Mouse (Mus musculus): Measurements from ENCODE around the gene Bik. TPM values are rescaled to one million over a fixed set of nuclear protein-coding genes. Genes with fewer than 3 reads are reported as not detected.
A peak's percentile ranks its signal among the peaks of the same experiment; 100 is the strongest.

Bik gene
- polyA plus RNA-seq, 1 experiment from 2014 or later: 16.1 TPM

GRCm38 (mm10) chr15:83528892-83529291 is 2.2 kb downstream of the Bik start:
- no peaks in the 10 kb centered on the region for H3K27me3 ChIP-seq (ENCODE audit: insufficient read depth, low read length)
- H3K36me3 ChIP-seq (ENCODE audit: insufficient read depth, low read length): no peaks in the 10 kb centered on the region
- no peak overlapping the region for H3K4me2 ChIP-seq (ENCODE audit: low read length)
- H3K4me1 ChIP-seq (replicated peaks; ENCODE audit: insufficient read depth, low read length): peaks cover 21% of the 10 kb centered on the region; the same call in 1 of the 2 replicates
- no peak overlapping the region for H3K4me3 ChIP-seq (replicated peaks; ENCODE audit: low read depth, low read length)
- DNase-seq (ENCODE audit: low spot score) (no peak), ATAC-seq (replicated peaks; ENCODE audit: low FRiP score, low read depth) (no peak)
- no peak overlapping the region for H3K27ac ChIP-seq
- TF ChIP-seq CTCF (IDR thresholded peaks at IDR 0.05; ENCODE audit: low read depth): no peak
- no peaks in the 10 kb centered on the region for H3K9me3 ChIP-seq (replicated peaks; ENCODE audit: low read length)
- no peak overlapping the region for H3K9ac ChIP-seq (ENCODE audit: low read depth, low read length)
- 62% methylated on average over 4 of the region's 4 CpGs for WGBS

DNA sequence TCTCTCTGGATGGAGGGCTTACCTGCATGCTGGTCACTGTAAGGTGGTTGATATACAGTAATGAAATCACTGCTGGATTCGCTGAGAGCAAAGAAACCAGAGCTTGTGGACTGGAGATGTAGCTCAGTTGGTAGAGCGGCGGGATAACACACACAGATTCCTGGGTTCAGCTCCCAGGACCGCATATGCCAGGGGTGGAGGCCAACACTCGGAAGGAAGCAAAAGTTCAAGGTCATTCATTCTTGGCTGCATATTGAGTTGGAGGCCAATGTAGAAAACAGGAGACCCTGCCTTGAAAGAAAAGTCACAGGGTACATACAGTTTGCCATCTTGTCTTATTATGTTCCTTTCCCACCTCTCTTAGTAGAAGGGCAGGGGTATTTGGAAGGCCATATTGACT is 3.1 kb downstream of the Bik start:
- no peak for TF ChIP-seq CTCF (IDR thresholded peaks at IDR 0.05; ENCODE audit: low read depth)
- Histone ChIP-seq H3K9me3 (replicated peaks; ENCODE audit: low read length) (no peaks in the 10 kb centered on the region), H3K4me3 (replicated peaks; ENCODE audit: low read depth, low read length) (no peak overlapping the region), H3K27me3 (ENCODE audit: insufficient read depth, low read length) (no peaks in the 10 kb centered on the region), H3K27ac (peak overlapping the region; percentile 82; the same call in 1 of the 2 replicates), H3K4me1 (replicated peaks; ENCODE audit: insufficient read depth, low read length) (peaks cover 21% of the 10 kb centered on the region; the same call in 1 of the 2 replicates), H3K9ac (ENCODE audit: low read depth, low read length) (no peak overlapping the region), H3K36me3 (ENCODE audit: insufficient read depth, low read length) (no peaks in the 10 kb centered on the region), H3K4me2 (ENCODE audit: low read length) (peak overlapping the region; percentile 18; the same call in 1 of the 2 replicates)
- WGBS: 71% methylated on average over 5 of the region's 5 CpGs
- DNase-seq (ENCODE audit: low spot score) (no peak), ATAC-seq (replicated peaks; ENCODE audit: low FRiP score, low read depth) (no peak)

DNA sequence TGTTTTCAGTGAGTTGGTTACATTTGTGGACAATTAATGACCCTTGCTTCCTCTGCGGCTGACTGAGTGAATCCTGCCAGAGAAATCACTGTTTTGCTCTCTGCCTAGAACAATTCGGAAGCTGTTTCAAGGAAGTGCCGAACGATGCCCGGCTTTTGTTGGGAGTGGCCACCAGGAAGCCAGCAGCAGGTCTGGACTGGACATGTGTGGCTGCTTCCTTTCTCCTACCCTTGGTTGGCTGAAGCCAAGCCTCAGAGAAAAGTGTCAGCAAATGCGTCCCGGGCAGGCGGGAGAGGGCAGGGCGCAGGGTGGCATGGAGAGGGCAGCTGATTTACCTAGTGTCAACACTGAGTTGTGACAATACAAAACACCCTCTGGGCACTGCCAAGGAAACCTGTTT is 3.6 kb downstream of the Bik start:
- DNase-seq (ENCODE audit: low spot score) (peak; percentile 71), ATAC-seq (replicated peaks; ENCODE audit: low FRiP score, low read depth) (peak; percentile 36)
- Histone ChIP-seq H3K27me3 (ENCODE audit: insufficient read depth, low read length) (no peaks in the 10 kb centered on the region), H3K9me3 (replicated peaks; ENCODE audit: low read length) (no peaks in the 10 kb centered on the region), H3K9ac (ENCODE audit: low read depth, low read length) (no peak overlapping the region), H3K4me1 (replicated peaks; ENCODE audit: insufficient read depth, low read length) (peaks cover 21% of the 10 kb centered on the region; the same call in 1 of the 2 replicates), H3K4me3 (replicated peaks; ENCODE audit: low read depth, low read length) (no peak overlapping the region), H3K27ac (peak overlapping the region; percentile 82), H3K36me3 (ENCODE audit: insufficient read depth, low read length) (no peaks in the 10 kb centered on the region), H3K4me2 (ENCODE audit: low read length) (peak overlapping the region; percentile 18)
- WGBS: 25% methylated on average over 9 of the region's 9 CpGs
- TF ChIP-seq CTCF (IDR thresholded peaks at IDR 0.05; ENCODE audit: low read depth): no peak

DNA sequence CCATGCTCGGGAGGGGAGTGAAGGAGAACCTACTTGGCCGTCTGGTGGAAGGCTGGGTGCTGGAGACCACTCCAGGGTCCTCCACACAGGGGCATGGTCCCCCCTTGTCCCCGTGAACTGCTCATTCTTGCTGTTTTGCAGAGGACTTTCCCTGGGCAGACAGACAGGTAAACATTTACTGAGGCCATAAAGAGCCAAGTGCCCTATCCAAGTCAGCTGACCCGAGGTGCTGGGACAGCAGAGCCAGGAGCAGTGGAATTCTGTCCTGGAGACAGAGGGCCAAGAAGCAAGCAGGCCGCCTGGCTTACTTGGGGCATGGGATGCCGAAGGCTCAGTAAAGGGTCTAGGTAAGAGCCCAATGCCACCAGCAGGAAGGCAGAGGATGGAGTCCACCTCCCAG is 4.0 kb downstream of the Bik start:
- Histone ChIP-seq H3K27ac (peak overlapping the region; percentile 82), H3K9me3 (replicated peaks; ENCODE audit: low read length) (no peaks in the 10 kb centered on the region), H3K4me2 (ENCODE audit: low read length) (peak overlapping the region; percentile 18; the same call in 1 of the 2 replicates), H3K27me3 (ENCODE audit: insufficient read depth, low read length) (no peaks in the 10 kb centered on the region), H3K9ac (ENCODE audit: low read depth, low read length) (no peak overlapping the region), H3K4me1 (replicated peaks; ENCODE audit: insufficient read depth, low read length) (peaks cover 21% of the 10 kb centered on the region; the same call in 1 of the 2 replicates), H3K4me3 (replicated peaks; ENCODE audit: low read depth, low read length) (no peak overlapping the region), H3K36me3 (ENCODE audit: insufficient read depth, low read length) (no peaks in the 10 kb centered on the region)
- ATAC-seq (replicated peaks; ENCODE audit: low FRiP score, low read depth) (peak; percentile 4; the same call in 1 of the 2 replicates), DNase-seq (ENCODE audit: low spot score) (no peak)
- WGBS: 49% methylated on average over 6 of the region's 6 CpGs
- no peak for TF ChIP-seq CTCF (IDR thresholded peaks at IDR 0.05; ENCODE audit: low read depth)

DNA sequence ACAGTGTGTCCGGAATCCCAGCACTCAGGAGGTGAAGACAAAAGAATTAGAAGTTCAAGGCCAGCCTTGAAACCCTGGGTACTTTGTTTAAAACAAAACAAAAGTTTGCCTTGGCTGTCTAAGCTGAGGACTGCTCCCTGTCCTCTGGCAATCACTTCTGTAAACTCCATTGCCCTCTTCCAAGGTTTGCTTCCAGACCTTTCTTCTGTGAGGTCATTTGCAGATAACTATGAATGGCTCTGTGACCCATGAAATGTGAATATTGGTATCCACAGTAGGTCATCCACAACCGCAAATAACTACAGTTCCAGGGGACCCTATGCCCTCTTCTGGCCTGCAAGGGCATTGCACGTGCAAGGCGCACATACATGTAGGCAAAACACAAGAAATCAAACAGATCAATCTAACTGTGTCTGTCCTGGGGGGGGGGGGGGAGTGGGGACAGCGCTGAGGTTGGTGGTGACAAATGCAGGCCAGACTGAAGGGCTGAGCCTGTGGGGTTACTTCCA is 5.4 kb downstream of the Bik start:
- ATAC-seq (replicated peaks; ENCODE audit: low FRiP score, low read depth): no peak
- Histone ChIP-seq H3K4me3 (replicated peaks; ENCODE audit: low read depth, low read length) (no peak overlapping the region), H3K4me2 (ENCODE audit: low read length) (no peak overlapping the region), H3K27me3 (ENCODE audit: insufficient read depth, low read length) (no peaks in the 10 kb centered on the region), H3K36me3 (ENCODE audit: insufficient read depth, low read length) (no peaks in the 10 kb centered on the region), H3K4me1 (replicated peaks; ENCODE audit: insufficient read depth, low read length) (peaks cover 15% of the 10 kb centered on the region; the same call in 1 of the 2 replicates), H3K27ac (no peak overlapping the region), H3K9me3 (replicated peaks; ENCODE audit: low read length) (no peaks in the 10 kb centered on the region), H3K9ac (ENCODE audit: low read depth, low read length) (no peak overlapping the region)
- no peak for DNase-seq (ENCODE audit: low spot score)
- WGBS: 82% methylated on average over 5 of the region's 5 CpGs
- peak; percentile 54 for TF ChIP-seq CTCF (IDR thresholded peaks at IDR 0.05; ENCODE audit: low read depth)

- Histone ChIP-seq H3K27me3 (ENCODE audit: insufficient read depth, low read length) (no peaks in the 10 kb centered on the region), H3K4me3 (replicated peaks; ENCODE audit: low read depth, low read length) (no peak overlapping the region), H3K36me3 (ENCODE audit: insufficient read depth, low read length) (no peaks in the 10 kb centered on the region), H3K4me1 (replicated peaks; ENCODE audit: insufficient read depth, low read length) (peaks cover 15% of the 10 kb centered on the region; the same call in 1 of the 2 replicates), H3K9me3 (replicated peaks; ENCODE audit: low read length) (no peaks in the 10 kb centered on the region), H3K9ac (ENCODE audit: low read depth, low read length) (no peak overlapping the region), H3K27ac (no peak overlapping the region), H3K4me2 (ENCODE audit: low read length) (no peak overlapping the region)
- DNase-seq (ENCODE audit: low spot score) (no peak), ATAC-seq (replicated peaks; ENCODE audit: low FRiP score, low read depth) (no peak)
- no peak for TF ChIP-seq CTCF (IDR thresholded peaks at IDR 0.05; ENCODE audit: low read depth)
- WGBS: 66% methylated on average over 7 of the region's 7 CpGs
Observed at GRCm38 (mm10) chr15:83532606-83533005, 5.9 kb downstream of the Bik start.

Data from kidney, postnatal 0 days (tissue).